Mouse (Mus musculus) cerebellum, adult 18-20 months (tissue): ENCODE measurements around the gene Atp8a1.

Experiments
- DNase-seq, 2 experiments: peaks; one replicate each; pipeline ENCODE4 v3.0.0; 2021

The Atp8a1 gene

GRCm38 (mm10) chr5:67758126-67758525 lies 89.1 kb downstream of the Atp8a1 start:
- peak; percentile 35 to 40 for DNase-seq

GRCm38 (mm10) chr5:67756138-67756537 lies 91.1 kb downstream of the Atp8a1 start:
- DNase-seq: peak; percentile 48 to 63

GRCm38 (mm10) chr5:67753057-67753456 lies 94.2 kb downstream of the Atp8a1 start:
- no peak for DNase-seq

GRCm38 (mm10) chr5:67752629-67753028 lies 94.6 kb downstream of the Atp8a1 start:
- peak in 1 of 2 experiments; percentile 11 for DNase-seq

DNA sequence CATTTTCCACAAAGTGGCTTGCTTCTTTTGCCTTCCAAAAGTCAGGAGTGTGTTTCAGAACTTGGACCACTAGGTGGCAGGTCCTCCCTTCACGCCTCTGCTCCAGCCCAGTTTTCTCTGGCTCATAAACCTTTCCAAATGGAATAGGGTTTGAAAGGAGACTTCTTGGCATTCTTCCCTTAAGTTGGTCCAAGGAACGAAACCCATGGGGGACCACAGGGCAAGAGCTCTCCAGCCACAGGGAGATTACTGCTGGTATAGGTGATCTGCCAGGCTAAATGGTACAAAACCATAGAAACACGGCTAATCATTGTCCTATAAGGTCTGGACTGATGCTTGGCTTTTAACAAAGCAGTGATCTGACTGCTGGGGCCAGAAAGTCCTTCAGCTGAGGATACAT lies 95.2 kb downstream of the Atp8a1 start:
- peak; percentile 68 to 69 for DNase-seq

- no peak for DNase-seq
Observed at GRCm38 (mm10) chr5:67739261-67739660, 108.0 kb downstream of the Atp8a1 start.

GRCm38 (mm10) chr5:67738133-67738532 lies 109.1 kb downstream of the Atp8a1 start:
- DNase-seq: no peak

GRCm38 (mm10) chr5:67735771-67736170 lies 111.5 kb downstream of the Atp8a1 start:
- peak; percentile 33 to 50 for DNase-seq

DNA sequence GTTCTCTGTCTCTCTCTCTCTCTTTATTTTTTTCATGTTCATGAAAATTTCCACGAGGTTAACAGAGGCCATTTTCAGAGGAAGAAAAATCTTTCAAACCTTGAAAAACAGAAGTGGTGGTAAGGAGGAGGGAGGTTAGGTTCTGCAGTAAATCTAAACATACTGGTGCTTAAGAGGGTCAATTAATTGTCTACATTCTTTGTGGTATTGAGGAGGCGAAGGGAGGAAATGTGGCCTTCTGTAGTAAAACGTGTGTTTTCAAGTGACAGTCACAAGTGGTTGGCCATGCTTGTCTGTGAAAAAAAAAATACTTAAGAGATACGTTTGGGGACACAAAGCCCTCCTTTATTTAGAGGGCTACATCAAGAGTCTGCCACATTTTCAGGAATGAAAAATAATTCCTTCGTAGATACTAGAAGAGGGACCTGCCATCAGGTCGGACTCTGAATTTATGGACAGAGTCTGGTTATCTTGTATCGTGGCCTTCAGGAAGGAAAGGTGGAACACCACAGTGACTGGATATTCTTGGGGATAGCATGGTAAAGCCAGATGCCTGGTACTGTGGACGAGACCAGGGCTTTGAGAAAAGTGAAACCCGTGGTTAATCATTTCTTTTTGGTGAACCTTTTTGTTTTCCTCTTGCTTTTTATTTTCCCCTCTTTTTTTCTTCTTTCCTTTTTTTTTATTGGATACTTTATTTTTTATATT lies 113.5 kb downstream of the Atp8a1 start:
- DNase-seq: no peak

DNA sequence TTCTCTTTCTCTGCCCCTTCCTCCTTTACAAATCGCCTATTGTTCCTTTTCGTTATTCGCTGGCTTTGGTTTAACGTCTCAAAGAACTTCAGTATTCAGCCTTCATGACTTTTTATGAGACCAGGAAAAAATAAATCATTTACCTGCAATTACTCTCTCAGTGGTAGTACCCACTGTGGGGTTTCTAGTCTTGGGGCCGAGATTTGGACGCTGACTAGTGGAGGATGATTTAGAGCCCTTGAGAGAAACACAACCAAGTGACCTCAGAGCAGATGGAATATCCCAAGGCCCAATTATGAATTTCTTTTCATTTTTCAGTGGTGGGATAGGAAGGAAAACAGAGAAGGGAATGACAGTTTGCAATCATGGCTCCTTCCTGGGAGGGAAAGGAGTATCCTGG lies 114.1 kb downstream of the Atp8a1 start:
- DNase-seq: no peak

DNA sequence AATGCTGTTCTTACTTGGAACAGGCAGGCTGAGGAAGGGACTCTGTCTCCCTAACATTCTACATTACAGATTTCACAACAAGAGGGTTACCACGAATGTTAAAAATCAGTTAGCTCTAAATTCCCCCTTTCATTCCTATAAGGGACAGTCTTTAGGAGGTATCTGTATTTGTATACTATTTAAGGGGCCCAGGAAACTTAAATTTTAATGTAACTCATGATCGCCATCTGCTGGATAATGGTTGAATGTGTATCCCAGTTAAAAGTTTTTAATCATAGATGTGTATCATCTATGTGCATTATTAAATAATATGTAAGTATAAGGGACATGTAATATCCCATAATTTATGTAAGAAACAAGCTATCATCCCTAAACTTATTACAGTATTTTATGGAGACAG lies 119.5 kb downstream of the Atp8a1 start:
- no peak for DNase-seq

DNA sequence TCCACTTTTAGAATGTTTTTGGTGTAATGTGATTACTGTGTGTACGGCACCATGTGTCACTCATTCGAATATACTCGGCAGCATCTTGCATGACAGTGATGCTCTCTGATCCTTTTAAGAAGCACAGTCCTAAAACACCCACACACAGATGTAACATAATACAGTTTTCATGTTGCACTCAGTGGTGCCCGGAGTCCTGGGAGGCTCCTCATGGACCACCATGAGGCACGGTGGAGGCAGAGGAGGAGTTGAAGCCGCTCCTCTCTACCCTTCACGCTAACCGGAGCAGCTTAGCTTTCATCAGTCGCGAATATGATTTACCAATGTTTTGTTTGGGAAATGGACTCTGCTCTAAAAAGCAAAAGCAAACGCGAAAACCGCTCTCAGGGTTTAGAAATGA lies 120.4 kb downstream of the Atp8a1 start:
- no peak for DNase-seq

DNA sequence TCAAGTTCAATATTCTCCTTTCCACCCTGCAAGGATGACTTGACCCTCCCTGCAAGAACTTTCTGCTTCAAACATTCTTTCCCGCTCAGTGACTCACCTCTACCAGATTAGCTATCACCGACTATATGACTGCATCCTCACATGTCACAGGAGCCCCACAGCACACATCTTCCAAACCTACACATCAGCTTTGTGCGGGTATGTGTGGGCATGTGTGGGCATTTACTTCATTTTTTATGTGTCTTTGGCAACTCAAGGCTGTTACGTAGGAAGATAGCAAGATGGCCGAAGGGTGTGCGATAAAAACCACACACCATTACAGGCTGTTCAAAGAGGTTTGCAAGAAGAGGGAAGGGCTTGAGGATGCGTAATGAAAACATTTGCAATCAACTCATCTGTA lies 145.6 kb downstream of the Atp8a1 start:
- DNase-seq: no peak

DNA sequence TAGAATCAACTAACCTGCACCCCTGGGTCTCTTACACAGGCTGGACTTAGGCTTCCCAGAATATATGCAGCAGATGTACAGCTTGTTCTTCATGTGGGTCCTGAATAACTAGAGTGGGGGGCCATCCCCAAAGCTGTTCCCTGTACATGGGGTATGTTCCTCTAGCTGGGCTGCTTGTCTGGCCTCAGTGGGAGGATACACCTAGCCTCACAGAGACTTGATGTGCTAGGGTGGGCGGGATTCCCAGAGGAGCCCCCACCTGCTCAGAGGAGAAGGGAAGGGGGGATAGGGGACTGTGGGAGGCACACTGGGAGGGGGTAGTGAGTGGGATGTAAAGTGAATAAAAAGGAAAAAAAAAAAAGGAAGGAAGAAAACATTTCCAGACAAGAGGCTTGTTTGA lies 147.8 kb downstream of the Atp8a1 start:
- no peak for DNase-seq

- no peak for DNase-seq
Observed at GRCm38 (mm10) chr5:67698176-67698575, 149.1 kb downstream of the Atp8a1 start.

DNA sequence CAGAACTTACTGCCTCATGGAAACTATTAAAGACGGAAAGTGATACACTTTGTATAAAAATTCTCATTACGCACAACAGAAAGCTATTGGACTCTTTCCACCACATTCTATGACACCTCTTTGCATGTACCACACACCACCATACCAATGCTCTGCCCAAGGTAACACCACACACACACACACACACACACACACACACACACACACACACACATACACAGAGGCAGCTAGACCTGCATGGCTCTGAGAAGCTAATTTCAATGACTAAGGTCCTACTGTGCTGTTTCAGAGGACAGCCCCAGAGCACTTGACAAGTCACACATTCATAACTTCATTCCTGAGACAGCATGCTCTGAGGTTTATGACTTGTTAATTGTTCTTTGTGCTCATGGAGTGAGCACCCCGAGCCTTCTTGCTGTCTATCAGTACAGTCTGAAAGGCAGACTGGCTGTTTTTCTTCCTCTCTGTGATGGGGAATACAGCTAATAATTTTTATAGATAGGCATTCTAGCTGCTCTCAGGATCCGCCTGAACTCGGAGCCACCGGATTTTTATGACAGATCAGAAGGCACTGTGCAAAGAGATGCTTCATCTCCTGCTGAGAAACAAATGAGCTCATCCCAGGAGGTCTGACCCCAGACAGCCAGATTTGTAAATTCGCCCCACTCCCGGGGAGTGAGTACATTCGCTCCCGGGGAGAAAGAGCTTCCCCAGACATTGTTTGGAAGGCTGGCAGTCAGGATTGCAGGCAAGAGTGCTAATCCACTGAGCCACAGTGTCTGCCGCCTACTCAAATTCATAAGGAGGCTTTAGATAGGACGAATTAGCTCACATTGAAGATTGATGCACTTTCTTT lies 150.3 kb downstream of the Atp8a1 start:
- DNase-seq: peak; percentile 34 to 40

DNA sequence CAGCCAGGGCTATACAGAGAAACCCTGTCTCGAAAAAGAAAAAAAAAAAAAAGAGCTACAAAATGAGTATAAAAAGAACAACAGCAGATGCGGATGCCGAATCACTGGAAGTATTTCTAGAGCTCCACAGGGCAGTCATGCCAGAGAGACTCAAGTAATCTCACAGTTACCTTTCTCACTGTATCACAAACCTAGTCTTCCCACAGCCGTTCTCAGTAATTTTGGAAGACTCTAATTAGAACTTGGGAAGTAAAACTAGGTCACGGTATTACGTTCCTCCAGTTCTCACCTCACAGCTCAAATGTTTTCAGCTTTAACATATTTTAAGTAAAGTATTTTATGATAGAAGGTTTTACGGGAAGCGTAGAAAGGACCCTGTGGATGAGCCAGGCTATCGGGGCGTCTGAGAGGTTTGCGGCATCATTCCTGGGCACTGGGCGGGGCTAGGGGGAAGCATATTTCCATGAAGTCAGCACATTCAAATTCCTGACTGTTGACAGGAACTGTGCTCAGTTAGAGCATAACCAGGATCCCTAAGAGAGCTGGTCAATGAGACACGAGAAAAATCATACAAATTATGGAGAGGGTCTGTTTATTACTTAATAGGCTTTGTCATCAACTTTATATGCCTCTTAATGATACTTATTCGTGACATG lies 152.1 kb downstream of the Atp8a1 start:
- no peak for DNase-seq

DNA sequence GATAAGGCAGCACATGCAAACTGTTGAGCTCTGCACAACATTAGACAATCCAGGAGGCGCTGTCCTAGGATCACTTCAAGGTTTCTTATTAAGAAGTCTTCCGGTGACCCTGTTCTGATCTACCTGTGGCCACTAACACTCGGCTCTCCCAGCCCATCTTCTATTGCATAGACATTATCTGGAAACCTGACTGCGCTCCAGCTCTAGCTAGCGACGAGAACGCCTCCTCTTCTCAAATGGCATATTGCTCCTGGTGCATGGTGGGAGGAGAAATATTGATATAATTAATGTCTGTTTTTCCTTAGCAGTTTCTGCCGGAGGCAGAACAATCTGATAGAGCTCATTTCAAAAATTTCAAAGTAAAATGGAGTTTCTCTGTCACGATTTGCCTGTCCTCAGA lies 156.9 kb downstream of the Atp8a1 start:
- DNase-seq: no peak

DNA sequence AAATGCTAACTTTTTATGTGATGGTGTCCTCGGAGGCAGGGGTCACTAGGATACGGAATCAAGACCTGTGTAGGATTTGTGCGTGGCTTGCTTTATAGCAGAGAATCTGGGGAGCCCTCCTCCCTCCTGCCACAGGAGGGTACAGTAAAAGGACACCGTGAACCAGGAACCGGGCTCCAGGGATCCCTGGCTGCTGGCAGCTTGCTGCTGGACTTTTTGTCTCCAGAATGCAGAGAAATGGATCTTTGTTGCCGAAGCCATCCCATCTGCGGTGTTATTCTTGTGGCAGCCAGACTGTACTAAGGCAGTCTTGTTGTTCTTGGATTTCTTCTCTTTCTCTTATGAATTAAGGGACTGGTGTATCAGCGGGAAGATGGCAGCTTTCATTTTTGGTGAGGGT lies 159.2 kb downstream of the Atp8a1 start:
- no peak for DNase-seq

DNA sequence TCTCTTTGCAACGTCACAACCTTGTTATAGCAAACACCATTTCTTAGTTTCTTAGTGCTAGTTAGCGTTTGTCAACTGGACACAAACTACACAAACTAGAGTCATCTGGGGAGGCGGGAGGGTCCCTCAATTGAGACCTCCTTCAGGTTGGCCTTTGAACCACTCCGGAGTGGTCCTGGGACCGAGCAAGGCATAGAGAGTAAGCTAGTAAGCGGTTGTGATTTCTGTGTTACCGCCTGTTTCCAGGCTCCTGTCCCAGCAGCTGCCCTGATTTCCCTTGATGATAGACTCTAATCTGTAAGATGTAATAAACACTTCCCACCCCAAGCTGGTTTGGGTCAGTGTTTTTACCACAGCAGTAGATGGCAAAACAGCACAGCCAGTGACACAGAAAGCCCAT lies 161.3 kb downstream of the Atp8a1 start:
- no peak for DNase-seq

DNA sequence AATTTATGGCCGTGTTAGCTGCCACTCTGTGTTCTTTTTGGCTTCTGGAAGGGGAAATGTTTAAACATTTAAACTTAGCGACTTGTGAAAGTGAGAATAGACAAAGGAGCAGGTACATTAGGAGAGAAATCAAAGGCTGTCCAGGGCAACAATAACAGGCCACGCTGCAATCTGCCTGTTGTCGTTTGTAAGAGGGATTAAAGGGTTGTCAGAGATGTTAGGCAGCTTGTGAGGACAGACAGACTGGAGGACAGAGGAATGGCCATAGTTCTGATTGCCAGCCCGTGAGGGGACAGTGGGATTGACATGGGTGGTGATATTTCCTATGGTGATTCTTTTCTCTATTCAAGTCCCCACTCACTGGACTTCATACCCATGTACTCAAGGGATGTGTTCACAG lies 161.8 kb downstream of the Atp8a1 start:
- no peak for DNase-seq

DNA sequence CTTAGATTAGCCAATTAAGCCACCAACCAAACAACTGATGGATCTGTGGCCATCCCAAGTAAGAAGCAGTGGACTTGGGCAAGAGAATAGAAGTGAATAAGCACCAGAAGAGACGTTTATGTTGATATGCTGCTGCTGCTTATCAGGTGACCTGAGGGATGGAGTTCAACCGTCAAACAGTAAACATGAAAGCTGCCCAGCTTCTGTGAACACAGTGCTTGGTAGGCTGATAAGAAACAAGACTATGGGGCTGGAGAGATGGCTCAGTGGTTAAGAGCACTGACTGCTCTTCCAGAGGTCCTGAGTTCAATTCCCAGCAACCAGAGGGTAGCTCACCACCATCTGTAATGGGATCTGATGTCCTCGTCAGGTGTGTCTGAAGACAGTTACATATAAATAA lies 168.4 kb downstream of the Atp8a1 start:
- DNase-seq: no peak

GRCm38 (mm10) chr5:67673008-67673407 lies 174.2 kb downstream of the Atp8a1 start:
- DNase-seq: no peak

GRCm38 (mm10) chr5:67670158-67670557 lies 177.1 kb downstream of the Atp8a1 start:
- DNase-seq: no peak
